Mouse (Mus musculus) layer of hippocampus, postnatal 36 days (tissue): ENCODE measurements around the gene Olfr351. TPM values are rescaled to one million over a fixed set of nuclear protein-coding genes. Genes with fewer than 3 reads are reported as not detected.

Source experiments
- DNase-seq, 2 experiments: peaks; one replicate each; pipeline ENCODE4 v3.0.0; 2022
- total RNA-seq, 2 experiments: library from RNA; stranded (reverse); gene quantifications; 2 replicates each; pipeline ENCODE4 v1.2.3; 2021

Olfr351 gene
- not detected for total RNA-seq

DNA sequence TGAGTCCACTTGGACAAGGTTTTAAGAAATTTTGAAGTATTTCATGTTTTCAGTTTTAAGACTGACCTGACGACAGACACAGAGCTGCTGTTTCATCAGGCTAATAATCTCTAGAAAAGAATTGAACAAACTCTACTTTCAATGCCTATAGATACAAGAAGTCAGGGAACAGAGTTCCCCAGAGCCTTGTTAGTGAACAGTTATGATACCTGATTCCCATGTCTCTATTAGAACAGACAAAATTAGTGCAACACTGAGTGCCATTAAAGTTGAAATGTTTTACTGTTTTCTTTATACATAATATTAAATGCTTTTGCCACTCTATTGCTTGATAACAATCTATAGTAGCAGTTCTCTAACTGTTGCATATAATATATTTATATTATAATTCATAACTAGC lies at the start of gene Olfr351:
Olfr351 (minus strand) TSS at position 101 of the 400 bp plus-strand sequence.
- DNase-seq, result no peak

DNA sequence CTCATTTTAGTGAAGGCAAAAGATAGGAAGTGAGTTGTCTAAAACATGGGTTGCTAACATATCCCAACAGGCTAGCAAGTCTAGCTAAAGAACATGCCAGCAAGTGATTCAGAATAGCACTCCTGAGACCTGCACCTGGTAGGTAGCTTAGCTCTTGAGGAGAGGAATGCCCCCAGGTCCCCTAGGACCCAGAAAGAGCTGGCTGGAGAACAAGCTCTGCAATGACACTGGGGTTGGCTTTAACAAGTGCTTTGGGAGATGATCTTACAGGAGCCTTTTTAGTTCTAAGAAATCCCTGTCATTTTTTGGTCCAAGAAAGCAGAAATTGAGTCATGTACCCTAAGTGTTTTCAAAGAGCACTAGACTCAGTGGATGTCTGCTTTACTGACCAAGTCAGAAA lies 42.9 kb upstream of the Olfr351 start, which contains the start of gene Olfr354:
Olfr354 (plus strand) TSS at position 301 of the 400 bp plus-strand sequence.
- DNase-seq, result no peak

DNA sequence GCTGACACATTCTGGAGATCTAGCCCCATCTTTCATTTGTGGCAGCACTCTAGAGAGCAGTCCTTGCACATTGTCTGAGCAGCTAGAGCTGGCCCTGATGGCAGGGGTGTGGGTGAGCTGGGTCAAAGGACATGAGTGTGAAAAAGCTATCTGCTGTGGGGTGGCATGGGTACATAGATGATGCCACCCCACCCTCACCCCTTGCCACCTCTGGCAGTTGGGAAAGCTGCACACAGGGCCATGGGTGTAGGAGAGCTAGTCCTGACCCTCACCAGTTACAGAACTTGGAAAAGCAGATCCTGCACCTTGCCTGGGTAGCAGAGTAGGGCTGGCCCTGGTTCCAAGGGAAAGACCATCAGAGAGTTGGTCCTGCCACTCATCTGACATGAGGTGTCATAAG lies 34.7 kb upstream of the Olfr351 start:
- DNase-seq, result no peak

DNA sequence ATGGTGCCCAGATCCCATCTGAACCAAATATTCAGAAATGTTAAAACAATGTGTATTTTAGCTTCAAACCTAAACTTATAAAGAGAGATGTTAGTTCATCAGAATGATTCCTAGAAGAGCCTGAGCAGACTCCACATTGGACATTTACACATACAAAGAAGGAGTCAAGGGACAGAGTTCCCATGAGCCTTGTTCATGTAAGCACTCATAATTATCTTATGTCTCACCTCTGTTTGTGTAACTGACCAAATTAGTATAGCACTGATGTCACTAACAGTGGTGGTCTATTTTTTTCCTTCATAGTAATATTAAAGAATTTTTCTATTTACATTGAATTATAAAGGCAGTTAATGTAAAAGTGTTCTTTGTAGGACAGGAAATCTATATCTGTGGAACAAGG lies 30.4 kb upstream of the Olfr351 start, which contains the start of gene Olfr353:
Olfr353 (minus strand) TSS at position 101 of the 400 bp plus-strand sequence.
- DNase-seq, result no peak

DNA sequence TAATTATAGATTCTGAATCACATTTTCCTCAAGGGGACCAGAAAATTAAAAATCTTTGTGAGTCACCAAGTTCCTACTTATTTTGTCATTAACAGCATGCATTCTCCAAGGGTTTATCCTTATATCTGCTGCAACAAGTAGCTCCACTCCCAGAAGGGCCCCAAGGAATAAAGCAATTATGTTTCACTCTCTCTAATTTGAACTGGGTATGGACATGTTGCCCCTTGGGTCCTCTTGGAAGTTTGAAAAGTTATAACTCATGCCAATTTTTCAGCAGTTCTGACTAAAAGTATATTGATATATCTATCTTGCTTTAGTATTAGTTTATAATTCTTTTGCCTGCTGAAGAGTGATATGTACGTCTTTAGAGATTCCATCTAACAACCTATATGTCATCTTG lies 5.7 kb upstream of the Olfr351 start, which contains the start of gene Olfr352:
Olfr352 (plus strand) TSS at position 301 of the 400 bp plus-strand sequence.
- no peak for DNase-seq

DNA sequence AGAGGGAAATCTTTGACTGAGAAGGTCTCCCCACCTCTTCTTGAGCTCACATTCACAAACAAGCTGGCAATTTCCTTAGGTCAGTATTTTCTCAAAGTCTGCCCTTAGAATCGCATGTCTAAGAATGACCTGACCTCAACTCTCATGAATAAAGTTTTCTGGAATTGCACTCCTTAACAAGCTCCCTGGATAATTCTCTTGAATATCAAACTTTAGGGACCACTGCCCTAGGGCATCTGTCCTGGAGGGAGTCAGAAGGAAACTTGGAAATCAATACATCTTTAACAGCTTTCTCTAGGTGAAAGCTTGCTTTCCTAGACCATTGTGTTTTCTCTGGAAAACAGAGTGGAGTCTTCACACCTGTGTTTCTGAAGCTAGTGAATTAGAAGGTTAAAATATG lies 16.4 kb downstream of the Olfr351 start, which contains the start of gene Olfr350:
Olfr350 (plus strand) TSS at position 301 of the 400 bp plus-strand sequence.
- DNase-seq, result no peak

DNA sequence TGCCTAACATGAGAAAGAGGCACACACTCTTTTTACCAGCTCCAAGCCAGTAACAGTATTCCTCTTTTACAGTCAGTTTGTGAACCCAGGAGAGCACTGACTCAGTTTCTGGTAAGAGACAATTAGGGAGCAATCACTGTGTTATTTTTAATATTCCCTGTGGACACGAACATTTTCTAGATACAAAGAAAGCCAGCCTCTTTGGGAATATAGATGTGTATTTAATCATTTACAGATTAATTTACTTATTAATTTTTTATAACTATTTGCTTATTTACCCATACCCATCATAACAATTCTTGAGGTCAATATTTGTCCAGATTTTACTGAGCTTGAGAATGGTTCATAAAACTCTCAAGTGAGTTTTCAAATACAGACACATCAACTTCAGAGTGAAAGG lies 45.5 kb downstream of the Olfr351 start, which contains the start of gene Olfr3:
Olfr3 (minus strand) TSS at position 101 of the 400 bp plus-strand sequence.
- no peak for DNase-seq

Other genes with a start within 250 kb of the Olfr351 start
- not detected for gene Olfr345, start 222.6 kb downstream of the Olfr351 start, total RNA-seq
- not detected for gene Olfr346, start 176.9 kb downstream of the Olfr351 start, total RNA-seq
- not detected for gene Olfr347, start 130.8 kb downstream of the Olfr351 start, total RNA-seq
- gene Olfr348, start 78.4 kb downstream of the Olfr351 start, total RNA-seq, result not detected
- gene Olfr50, start 72.1 kb downstream of the Olfr351 start, total RNA-seq, result not detected
- gene Olfr3, start 45.6 kb downstream of the Olfr351 start, total RNA-seq, result not detected
- gene Olfr350, start 16.4 kb downstream of the Olfr351 start, total RNA-seq, result not detected
- not detected for gene Olfr352, start 5.8 kb upstream of the Olfr351 start, total RNA-seq
- gene Olfr353, start 30.3 kb upstream of the Olfr351 start, total RNA-seq, result not detected
- not detected for gene Olfr354, start 43.0 kb upstream of the Olfr351 start, total RNA-seq
- not detected for gene Olfr355, start 66.2 kb upstream of the Olfr351 start, total RNA-seq
- not detected for gene Olfr356, start 74.5 kb upstream of the Olfr351 start, total RNA-seq
- gene Olfr357, start 131.2 kb upstream of the Olfr351 start, total RNA-seq, result not detected
- gene Olfr358, start 146.7 kb upstream of the Olfr351 start, total RNA-seq, result not detected
- not detected for gene Olfr360, start 203.1 kb upstream of the Olfr351 start, total RNA-seq
- gene Olfr361, start 226.6 kb upstream of the Olfr351 start, total RNA-seq, result not detected